Mouse (Mus musculus) common myeloid progenitor, adult 5-6 weeks (primary cell): ENCODE measurements around the gene Wdr74. TPM values are rescaled to one million over a fixed set of nuclear protein-coding genes. Genes with fewer than 3 reads are reported as not detected.

Experiments used
- ATAC-seq: replicated peaks from 2 replicates; pipeline ENCODE4 v1.8.0; 2016; ENCODE audit warnings: low read depth, mild to moderate bottlenecking, moderate TSS enrichment, inconsistent platforms; ENCODE audit not compliant: poor library complexity, severe bottlenecking
- total RNA-seq: library from RNA; stranded (forward); fragments of 200-1000, 187-1606 nt; gene quantifications from 2 replicates; pipeline ENCODE4 v1.2.3, GENCODE M21; 2017

Gene Wdr74
- total RNA-seq, 1 experiment from 2014 or later: 121 TPM

DNA sequence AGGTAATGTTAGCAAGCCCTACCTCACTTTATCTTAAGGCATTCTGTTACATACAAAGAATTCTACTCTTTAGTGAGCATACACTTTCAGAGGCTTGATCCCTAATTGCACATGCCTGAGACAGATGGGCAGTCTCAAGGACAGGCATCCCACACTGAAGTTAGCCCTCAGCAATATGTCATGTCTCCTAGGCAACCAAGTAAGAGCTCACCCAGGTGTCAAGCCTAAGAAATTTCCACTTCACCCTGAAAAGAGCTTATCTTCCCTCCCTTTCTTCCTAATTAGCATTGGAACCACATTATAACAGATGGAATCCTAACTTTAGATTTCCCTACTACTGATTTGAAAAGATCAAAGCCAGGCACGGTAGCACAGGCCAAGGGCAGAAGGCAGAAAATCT lies 53.5 kb downstream of the Wdr74 start:
- no peak for ATAC-seq

- no peak for ATAC-seq
Observed at GRCm38 (mm10) chr19:8790171-8790570, 54.5 kb downstream of the Wdr74 start.

Other genes with a start within 250 kb of the Wdr74 start
- not detected in 2 replicates for gene Slc22a8, start 144.6 kb upstream of the Wdr74 start, total RNA-seq
- gene Slc22a6, start 117.8 kb upstream of the Wdr74 start, total RNA-seq: not detected in 2 replicates
- not detected in 2 replicates for gene Chrm1, start 72.0 kb upstream of the Wdr74 start, total RNA-seq
- 124 and 150 TPM in 2 replicates for gene Slc3a2, start 12.5 kb upstream of the Wdr74 start, total RNA-seq
- 1.5 and 5.8 TPM in 2 replicates for gene 1700092M07Rik, start 4.9 kb downstream of the Wdr74 start, total RNA-seq
- 45.7 and 60.0 TPM in 2 replicates for gene Stx5a, start 5.6 kb downstream of the Wdr74 start, total RNA-seq
- 126 and 129 TPM in 2 replicates for gene Nxf1, start 21.2 kb downstream of the Wdr74 start, total RNA-seq
- 36.9 and 48.2 TPM in 2 replicates for gene Tmem223, start 35.2 kb downstream of the Wdr74 start, total RNA-seq
- gene Tmem179b, start 38.6 kb downstream of the Wdr74 start, total RNA-seq: 57.4 and 60.0 TPM in 2 replicates
- 10.3 and 11.4 TPM in 2 replicates for gene Taf6l, start 50.6 kb downstream of the Wdr74 start, total RNA-seq
- 52.9 and 62.4 TPM in 2 replicates for gene Polr2g, start 62.8 kb downstream of the Wdr74 start, total RNA-seq
- 1.8 and 1.9 TPM in 2 replicates for gene Zbtb3, start 66.7 kb downstream of the Wdr74 start, total RNA-seq
- gene Ttc9c, start 83.5 kb downstream of the Wdr74 start, total RNA-seq: 65.7 and 68.2 TPM in 2 replicates
- gene Hnrnpul2, start 84.2 kb downstream of the Wdr74 start, total RNA-seq: 89.1 and 100 TPM in 2 replicates
- gene AC129217.1, start 93.9 kb downstream of the Wdr74 start, total RNA-seq: 4.2 TPM in 1 of 2 replicates, not detected in the other
- 34.5 and 41.5 TPM in 2 replicates for gene Bscl2, start 101.6 kb downstream of the Wdr74 start, total RNA-seq
- not detected in 2 replicates for gene Gng3, start 103.4 kb downstream of the Wdr74 start, total RNA-seq
- 0.73 TPM in 1 of 2 replicates, not detected in the other for gene Lrrn4cl, start 114.9 kb downstream of the Wdr74 start, total RNA-seq
- gene Ubxn1, start 135.7 kb downstream of the Wdr74 start, total RNA-seq: 176 and 210 TPM in 2 replicates
- gene Uqcc3, start 145.1 kb downstream of the Wdr74 start, total RNA-seq: 110 and 122 TPM in 2 replicates
- 7.7 and 35.4 TPM in 2 replicates for gene Lbhd1, start 147.9 kb downstream of the Wdr74 start, total RNA-seq
- gene Gm49403, start 148.1 kb downstream of the Wdr74 start, total RNA-seq: not detected in 2 replicates
- gene 1810009A15Rik, start 153.0 kb downstream of the Wdr74 start, total RNA-seq: 53.0 and 62.6 TPM in 2 replicates
- not detected in 2 replicates for gene Gm49416, start 153.1 kb downstream of the Wdr74 start, total RNA-seq
- gene Ints5, start 157.2 kb downstream of the Wdr74 start, total RNA-seq: 10.5 and 18.5 TPM in 2 replicates
- gene Ganab, start 162.2 kb downstream of the Wdr74 start, total RNA-seq: 63.4 and 73.1 TPM in 2 replicates
- gene B3gat3, start 184.5 kb downstream of the Wdr74 start, total RNA-seq: 17.5 and 18.6 TPM in 2 replicates
- 2.0 and 3.2 TPM in 2 replicates for gene Rom1, start 193.5 kb downstream of the Wdr74 start, total RNA-seq
- 22.9 and 41.2 TPM in 2 replicates for gene Eml3, start 193.7 kb downstream of the Wdr74 start, total RNA-seq
- gene Mta2, start 206.0 kb downstream of the Wdr74 start, total RNA-seq: 151 and 180 TPM in 2 replicates
- gene Tut1, start 218.0 kb downstream of the Wdr74 start, total RNA-seq: 19.9 and 25.9 TPM in 2 replicates
- 721 and 789 TPM in 2 replicates for gene Eef1g, start 231.2 kb downstream of the Wdr74 start, total RNA-seq